Mouse (Mus musculus): ENCODE measurements around the gene Ccdc24.

The Ccdc24 gene

GRCm38 (mm10) chr4:117855146-117855545, 17.2 kb downstream of the Ccdc24 start:
- no peak for DNase-seq (ENCODE audit: low read depth, low spot score)

- no peak for DNase-seq (ENCODE audit: low read depth, low spot score)
These were observed 20.0 kb downstream of the Ccdc24 start for GRCm38 (mm10) chr4:117852152-117852868.

GRCm38 (mm10) chr4:117850871-117851270, 21.5 kb downstream of the Ccdc24 start:
- DNase-seq (ENCODE audit: low read depth, low spot score), result no peak

GRCm38 (mm10) chr4:117850176-117850575, 22.2 kb downstream of the Ccdc24 start:
- DNase-seq (ENCODE audit: low read depth, low spot score), result no peak

GRCm38 (mm10) chr4:117849506-117849905, 22.9 kb downstream of the Ccdc24 start:
- no peak for DNase-seq (ENCODE audit: low read depth, low spot score)

- no peak for DNase-seq (ENCODE audit: low read depth, low spot score)
These were observed 23.3 kb downstream of the Ccdc24 start for GRCm38 (mm10) chr4:117849063-117849462.

- DNase-seq (ENCODE audit: low read depth, low spot score), result no peak
These were observed 25.3 kb downstream of the Ccdc24 start for GRCm38 (mm10) chr4:117847011-117847410.

GRCm38 (mm10) chr4:117846261-117846660, 26.1 kb downstream of the Ccdc24 start:
- DNase-seq (ENCODE audit: low read depth, low spot score), result no peak

GRCm38 (mm10) chr4:117845316-117845715, 27.0 kb downstream of the Ccdc24 start:
- DNase-seq (ENCODE audit: low read depth, low spot score), result no peak

GRCm38 (mm10) chr4:117844467-117844866, 27.9 kb downstream of the Ccdc24 start:
- DNase-seq (ENCODE audit: low read depth, low spot score), result no peak

GRCm38 (mm10) chr4:117843101-117843500, 29.3 kb downstream of the Ccdc24 start:
- no peak for DNase-seq (ENCODE audit: low read depth, low spot score)

GRCm38 (mm10) chr4:117841566-117841965, 30.8 kb downstream of the Ccdc24 start:
- no peak for DNase-seq (ENCODE audit: low read depth, low spot score)

GRCm38 (mm10) chr4:117840821-117841220, 31.5 kb downstream of the Ccdc24 start:
- DNase-seq (ENCODE audit: low read depth, low spot score), result no peak

- no peak for DNase-seq (ENCODE audit: low read depth, low spot score)
These were observed 33.0 kb downstream of the Ccdc24 start for GRCm38 (mm10) chr4:117839366-117839765.

GRCm38 (mm10) chr4:117837271-117837670, 35.1 kb downstream of the Ccdc24 start:
- DNase-seq (ENCODE audit: low read depth, low spot score), result no peak

- DNase-seq (ENCODE audit: low read depth, low spot score), result peak; percentile 94
These were observed 36.1 kb downstream of the Ccdc24 start for GRCm38 (mm10) chr4:117836204-117836767.

GRCm38 (mm10) chr4:117835531-117836111, 36.7 kb downstream of the Ccdc24 start:
- peak; percentile 66 for DNase-seq (ENCODE audit: low read depth, low spot score)

GRCm38 (mm10) chr4:117834845-117835530, 37.4 kb downstream of the Ccdc24 start:
- DNase-seq (ENCODE audit: low read depth, low spot score), result peak; percentile 89

GRCm38 (mm10) chr4:117834457-117834844, 37.9 kb downstream of the Ccdc24 start, which contains the start of gene Slc6a9:
Gene Slc6a9 (plus strand): TSS chr4:117834506.
- DNase-seq (ENCODE audit: low read depth, low spot score), result no peak

- DNase-seq (ENCODE audit: low read depth, low spot score), result no peak
These were observed 40.3 kb downstream of the Ccdc24 start for GRCm38 (mm10) chr4:117831920-117832691.

- no peak for DNase-seq (ENCODE audit: low read depth, low spot score)
These were observed 40.9 kb downstream of the Ccdc24 start for GRCm38 (mm10) chr4:117831499-117831898.

GRCm38 (mm10) chr4:117830801-117831200, 41.6 kb downstream of the Ccdc24 start:
- no peak for DNase-seq (ENCODE audit: low read depth, low spot score)
